Mouse (Mus musculus) heart, postnatal 0 days (tissue): ENCODE results near the gene Chchd3. TPM values are rescaled to one million over a fixed set of nuclear protein-coding genes. Genes with fewer than 3 reads are reported as not detected.

Experiments
- ATAC-seq: fragments of 200-750 bp; cut with Nextera tagmentation; 2 replicates; pipeline ENCODE4 v1.8.0; 2017; ENCODE audit warnings: low read depth, moderate number of reproducible peaks, moderate library complexity; ENCODE audit not compliant: insufficient read depth
- DNase-seq: peaks from one replicate; pipeline ENCODE4 v3.0.0-alpha.2; 2016; ENCODE audit warnings: low spot score
- H3K27ac ChIP-seq: fragments of 300-500 bp; sonication (generic); 2 replicates; pipeline ENCODE4 v1.5.1; 2014; ENCODE audit warnings: low read depth, mild to moderate bottlenecking
- H3K27me3 ChIP-seq: fragments of 300-500 bp; sonication (generic); 2 replicates; pipeline ENCODE4 v1.6.1; 2014; ENCODE audit warnings: low read length, mixed read lengths; ENCODE audit not compliant: control insufficient read depth, insufficient read depth
- H3K36me3 ChIP-seq: fragments of 300-500 bp; sonication (generic); replicated peaks from 2 replicates; pipeline ENCODE4 v1.6.1; 2014; ENCODE audit warnings: low read length, mixed read lengths; ENCODE audit not compliant: control insufficient read depth, insufficient read depth
- H3K4me1 ChIP-seq: fragments of 300-500 bp; sonication (generic); 2 replicates; pipeline ENCODE4 v1.6.1; 2014; ENCODE audit warnings: antibody characterized with exemption; ENCODE audit not compliant: control insufficient read depth, insufficient read depth
- H3K4me2 ChIP-seq: fragments of 300-500 bp; sonication (generic); 2 replicates; pipeline ENCODE4 v1.6.1; 2014; ENCODE audit warnings: low read depth, mild to moderate bottlenecking, low read length, moderate library complexity
- H3K4me3 ChIP-seq: fragments of 300-500 bp; sonication (generic); 2 replicates; pipeline ENCODE4 v1.5.1; 2014; ENCODE audit warnings: low read depth, low read length
- H3K9ac ChIP-seq: fragments of 300-500 bp; sonication (generic); replicated peaks from 2 replicates; pipeline ENCODE4 v1.6.1; 2014; ENCODE audit warnings: low read depth, low read length, mixed read lengths
- H3K9me3 ChIP-seq: fragments of 300-500 bp; sonication (generic); replicated peaks from 2 replicates; pipeline ENCODE4 v1.6.1; 2016; ENCODE audit warnings: low read length; ENCODE audit not compliant: control insufficient read depth
- CTCF ChIP-seq: IDR thresholded peaks from 2 replicates; pipeline ENCODE4 v1.5.1; 2016; ENCODE audit warnings: antibody characterized with exemption, control low read depth, low read depth
- EP300 ChIP-seq: IDR thresholded peaks from 2 replicates; pipeline ENCODE4 v1.6.1; 2016; ENCODE audit warnings: antibody characterized with exemption, low read depth
- WGBS: fragments of 180-500 bp; shearing (Covaris S2); extraction: QIAGEN DNeasy Blood & Tissue Kit; methylation state at CpG from one replicate; pipeline ENCODE4 v1.1.7; 2014; 5-methylcytosine and 5-hydroxymethylcytosine counted together
- polyA plus RNA-seq: library from polyadenylated mRNA; unstranded; fragments of >200 nt; fragmentation: Nextera tagmentation; extraction: Ambion mirVana; gene quantifications from 2 replicates; pipeline ENCODE4 v1.2.1, GENCODE M21; 2015
- total RNA-seq: library from RNA; depleted of rRNA; stranded (reverse); fragments of >200 nt; gene quantifications from 2 replicates; pipeline ENCODE4 v1.2.3, GENCODE M21; 2014; ENCODE audit warnings: low replicate concordance

Gene Chchd3
- total and polyA plus RNA-seq, 2 experiments from 2014 or later: 314 to 332 TPM

- Histone ChIP-seq H3K9me3 (no peaks in the 10 kb centered on the region), H3K27me3 (no peaks in the 10 kb centered on the region), H3K27ac (no peak overlapping the region), H3K4me1 (peaks cover 10% of the 10 kb centered on the region), H3K36me3 (no peaks in the 10 kb centered on the region), H3K4me2 (no peak overlapping the region), H3K4me3 (no peak overlapping the region), H3K9ac (no peak overlapping the region)
- DNase-seq (no peak), ATAC-seq (no peak)
- WGBS: 68% methylated on average over 5 of the region's 5 CpGs
- no peak for TF ChIP-seq CTCF
- no peak for TF ChIP-seq EP300
These were observed 124.5 kb downstream of the Chchd3 start for GRCm38 (mm10) chr6:32935576-32935975.

- TF ChIP-seq CTCF (no peak), EP300 (no peak)
- ATAC-seq (no peak), DNase-seq (no peak)
- Histone ChIP-seq H3K36me3 (no peaks in the 10 kb centered on the region), H3K27ac (no peak overlapping the region), H3K9me3 (no peaks in the 10 kb centered on the region), H3K4me3 (no peak overlapping the region), H3K27me3 (no peaks in the 10 kb centered on the region), H3K9ac (no peak overlapping the region), H3K4me1 (peaks cover 4% of the 10 kb centered on the region; the same call in 1 of the 2 replicates), H3K4me2 (no peak overlapping the region)
- 80% methylated on average over 11 of the region's 11 CpGs for WGBS
These were observed 128.8 kb downstream of the Chchd3 start for GRCm38 (mm10) chr6:32931106-32931770.

- Histone ChIP-seq H3K27me3 (no peaks in the 10 kb centered on the region), H3K36me3 (no peaks in the 10 kb centered on the region)
- ATAC-seq: no peak
These were observed 137.7 kb downstream of the Chchd3 start for GRCm38 (mm10) chr6:32922391-32922790.

GRCm38 (mm10) chr6:32920091-32920490 lies 140.0 kb downstream of the Chchd3 start:
- TF ChIP-seq CTCF (no peak), EP300 (no peak)
- Histone ChIP-seq H3K9ac (no peak overlapping the region), H3K4me1 (peaks cover 10% of the 10 kb centered on the region; the same call in 1 of the 2 replicates), H3K9me3 (no peaks in the 10 kb centered on the region), H3K4me2 (no peak overlapping the region), H3K27me3 (no peaks in the 10 kb centered on the region), H3K36me3 (no peaks in the 10 kb centered on the region), H3K4me3 (no peak overlapping the region), H3K27ac (no peak overlapping the region)
- WGBS: 60% methylated on average over 2 of the region's 2 CpGs
- DNase-seq (no peak), ATAC-seq (no peak)

More at GRCm38 (mm10) chr6:32922391-32922790, 137.7 kb downstream of the Chchd3 start:
- no peaks in the 10 kb centered on the region for H3K9me3 ChIP-seq
- 79% methylated on average over 1 of the region's 1 CpGs for WGBS
- H3K9ac ChIP-seq: no peak overlapping the region
- H3K27ac ChIP-seq: no peak overlapping the region
- TF ChIP-seq EP300: no peak
- TF ChIP-seq CTCF: no peak
- no peak for DNase-seq
- no peak overlapping the region for H3K4me3 ChIP-seq
- peaks cover 10% of the 10 kb centered on the region; the same call in 1 of the 2 replicates for H3K4me1 ChIP-seq
- no peak overlapping the region for H3K4me2 ChIP-seq

- no peak for DNase-seq
- no peaks in the 10 kb centered on the region for H3K36me3 ChIP-seq
- WGBS: 85% methylated on average over 2 of the region's 2 CpGs
- no peak overlapping the region for H3K9ac ChIP-seq
- H3K4me1 ChIP-seq: no peaks in the 10 kb centered on the region
- no peaks in the 10 kb centered on the region for H3K9me3 ChIP-seq
- no peak overlapping the region for H3K4me2 ChIP-seq
- TF ChIP-seq EP300 (no peak), CTCF (no peak)
- ATAC-seq: no peak
- H3K4me3 ChIP-seq: no peak overlapping the region
- no peak overlapping the region for H3K27ac ChIP-seq
- H3K27me3 ChIP-seq: no peaks in the 10 kb centered on the region
These were observed 149.4 kb downstream of the Chchd3 start for GRCm38 (mm10) chr6:32910692-32911091.

- H3K27ac ChIP-seq: no peak overlapping the region
- no peak for ATAC-seq
- H3K4me2 ChIP-seq: no peak overlapping the region
- TF ChIP-seq EP300 (no peak), CTCF (no peak)
- H3K27me3 ChIP-seq: no peaks in the 10 kb centered on the region
- DNase-seq: no peak
- 77% methylated on average over 4 of the region's 4 CpGs for WGBS
- H3K9me3 ChIP-seq: no peaks in the 10 kb centered on the region
- no peaks in the 10 kb centered on the region for H3K4me1 ChIP-seq
- H3K4me3 ChIP-seq: no peak overlapping the region
- no peaks in the 10 kb centered on the region for H3K36me3 ChIP-seq
- H3K9ac ChIP-seq: no peak overlapping the region
These were observed 161.0 kb downstream of the Chchd3 start for GRCm38 (mm10) chr6:32899061-32899460.
